Mouse (Mus musculus) megakaryocyte, embryonic 14.5 days (primary cell): ENCODE measurements around the gene Pde4a.

ENCODE experiments used
- FLI1 ChIP-seq: IDR thresholded peaks from 2 replicates; pipeline ENCODE4 v1.6.1; 2012; ENCODE audit warnings: low read length, inconsistent platforms, mixed read lengths
- GATA1 ChIP-seq: IDR thresholded peaks from 3 replicates; pipeline ENCODE4 v1.6.1; 2012; ENCODE audit warnings: mixed read lengths, low read length, inconsistent platforms, borderline replicate concordance

DNA sequence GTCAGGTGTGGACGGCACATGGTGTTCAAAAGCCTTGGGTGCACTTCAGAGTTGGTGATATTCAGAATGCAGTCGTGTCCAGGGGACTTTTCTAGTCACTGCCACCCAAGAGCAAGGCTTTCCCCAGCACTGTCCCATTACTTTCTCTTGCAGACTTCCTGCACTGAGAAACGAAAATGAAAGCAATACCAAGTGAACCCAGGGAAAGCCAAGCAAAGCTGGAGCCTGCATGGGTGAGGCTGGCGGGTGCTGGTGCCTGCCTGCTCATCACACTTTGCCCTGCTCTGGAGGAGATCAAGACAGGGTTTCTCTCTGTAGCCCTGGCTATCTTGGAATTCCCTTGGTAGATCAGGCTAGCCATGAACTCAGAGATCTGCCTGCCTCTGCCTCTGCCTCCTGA lies 69.8 kb downstream of the Pde4a start:
- TF ChIP-seq GATA1 = no peak
- no peak for TF ChIP-seq FLI1
